Mouse (Mus musculus): ENCODE measurements around the gene Kmt2b. TPM values are rescaled to one million over a fixed set of nuclear protein-coding genes. Genes with fewer than 3 reads are reported as not detected.

Kmt2b gene
- total and polyA plus RNA-seq, 3 experiments: 15.6 to 25.6 (median 15.9) TPM

DNA sequence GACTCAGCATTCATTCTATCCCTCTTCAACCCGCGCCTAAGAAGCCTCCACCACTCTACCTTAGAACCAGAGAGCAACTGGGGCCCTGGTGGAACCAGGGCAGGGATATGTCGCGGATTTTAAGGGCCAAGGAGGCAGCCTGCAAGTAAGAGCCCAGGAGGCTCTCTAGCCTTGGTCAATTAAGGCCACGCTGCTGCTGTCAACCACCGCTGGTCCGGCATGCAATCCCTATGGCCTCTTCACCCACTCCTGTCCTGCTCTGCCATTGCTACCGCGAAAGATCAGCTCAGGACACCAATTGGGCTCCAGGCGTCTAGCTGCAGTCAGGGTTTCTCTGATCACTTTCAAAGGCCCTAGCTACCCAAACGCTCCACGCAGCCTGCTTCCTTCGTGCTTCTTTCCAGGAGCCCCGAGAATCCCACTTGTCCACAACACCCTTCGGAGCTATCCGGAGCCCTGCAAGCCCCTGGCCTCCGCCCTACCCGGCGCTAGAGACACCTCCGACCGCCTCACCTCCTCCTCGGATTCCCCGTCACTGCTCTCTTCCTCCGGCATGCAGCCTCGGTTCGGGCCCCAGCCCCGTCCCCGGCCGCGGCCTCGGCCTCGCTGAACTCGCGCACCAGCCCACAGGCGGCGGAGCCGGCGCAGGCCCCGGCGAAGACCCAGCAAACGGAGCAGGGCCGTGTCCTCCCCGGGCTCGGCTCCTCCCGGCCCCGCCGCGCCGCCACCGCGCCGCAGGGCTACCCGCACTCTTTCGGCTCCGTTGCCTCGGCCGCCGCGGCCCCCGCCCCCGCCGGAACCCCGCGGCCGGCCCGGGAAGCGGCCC is 471 bp downstream of the Kmt2b start:
- intact Hi-C loops (cut with DNase I): loop anchor here (1.0 to 2.0 kb wide), 2 partner anchors 25 to 63 kb away; partner anchors contain the start of genes Gm49396, Psenen, Rbm42 and U2af1l4
- H3K9ac ChIP-seq (ENCODE audit: low read depth, low read length): peak overlapping the region; percentile 90
- DNase-seq: no peak
- H3K27ac ChIP-seq: peak overlapping the region; percentile 87
- H3K27me3 ChIP-seq (ENCODE audit: control insufficient read depth, insufficient read depth, low read length): no peaks in the 10 kb centered on the region
- under 1% methylated on average over 43 of the region's 67 CpGs for WGBS
- H3K4me3 ChIP-seq: peak overlapping the region; percentile 83
- H3K36me3 ChIP-seq (ENCODE audit: control insufficient read depth, insufficient read depth, low read length): no peaks in the 10 kb centered on the region
- TF ChIP-seq POLR2A (IDR thresholded peaks at IDR 0.05; ENCODE audit: insufficient read depth, low read depth, low read length) (no peak), CTCF (IDR thresholded peaks at IDR 0.05) (no peak), EP300 (IDR thresholded peaks at IDR 0.05; ENCODE audit: insufficient read depth, low read depth, low read length) (no peak)
- H3K79me2 ChIP-seq (replicated peaks; ENCODE audit: control insufficient read depth, insufficient read depth, low read length): peaks cover 1% of the 10 kb centered on the region
- no peaks in the 10 kb centered on the region for H3K4me1 ChIP-seq (ENCODE audit: control insufficient read depth, insufficient read depth, low read length)

DNA sequence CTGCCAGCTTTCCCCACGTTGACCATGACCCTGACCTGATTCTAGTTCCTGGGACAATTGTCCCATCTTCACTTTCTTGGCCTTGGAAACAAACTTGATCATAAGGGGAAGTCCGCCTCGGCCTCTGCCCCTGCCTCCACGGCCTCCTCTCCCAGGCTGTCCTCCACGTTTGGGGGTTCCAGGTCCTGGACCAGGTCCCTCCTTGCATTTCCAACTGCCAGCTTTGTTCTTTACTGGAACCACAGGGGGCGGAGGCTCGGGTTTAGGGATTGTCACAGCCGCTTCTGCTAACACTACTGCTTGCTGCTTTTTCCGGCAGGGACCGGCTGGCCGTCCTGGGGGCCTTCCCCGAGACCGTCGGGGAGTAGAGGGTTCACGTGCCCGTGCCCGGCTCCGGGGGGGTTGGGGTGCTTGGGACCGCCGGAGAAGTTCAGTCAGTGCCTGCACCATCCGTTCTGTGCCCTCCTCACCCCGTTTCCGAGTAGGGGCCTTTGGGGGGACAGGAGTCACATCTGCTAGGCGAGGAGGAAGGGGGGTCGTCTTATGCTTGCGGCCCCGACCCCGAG is 2.0 kb downstream of the Kmt2b start:
- Histone ChIP-seq H3K4me1 (ENCODE audit: control insufficient read depth, insufficient read depth, low read length) (no peaks in the 10 kb centered on the region), H3K79me2 (replicated peaks; ENCODE audit: control insufficient read depth, insufficient read depth, low read length) (peaks cover 1% of the 10 kb centered on the region), H3K4me3 (no peak overlapping the region), H3K36me3 (ENCODE audit: control insufficient read depth, insufficient read depth, low read length) (no peaks in the 10 kb centered on the region), H3K27me3 (ENCODE audit: control insufficient read depth, insufficient read depth, low read length) (no peaks in the 10 kb centered on the region), H3K9ac (ENCODE audit: low read depth, low read length) (no peak overlapping the region), H3K27ac (no peak overlapping the region)
- DNase-seq: no peak
- WGBS: 85% methylated on average over 28 of the region's 28 CpGs
- TF ChIP-seq POLR2A (IDR thresholded peaks at IDR 0.05; ENCODE audit: insufficient read depth, low read depth, low read length): no peak
- no peak for TF ChIP-seq CTCF (IDR thresholded peaks at IDR 0.05)
- no peak for TF ChIP-seq EP300 (IDR thresholded peaks at IDR 0.05; ENCODE audit: insufficient read depth, low read depth, low read length)
- intact Hi-C loops (cut with DNase I): no loop called here

DNA sequence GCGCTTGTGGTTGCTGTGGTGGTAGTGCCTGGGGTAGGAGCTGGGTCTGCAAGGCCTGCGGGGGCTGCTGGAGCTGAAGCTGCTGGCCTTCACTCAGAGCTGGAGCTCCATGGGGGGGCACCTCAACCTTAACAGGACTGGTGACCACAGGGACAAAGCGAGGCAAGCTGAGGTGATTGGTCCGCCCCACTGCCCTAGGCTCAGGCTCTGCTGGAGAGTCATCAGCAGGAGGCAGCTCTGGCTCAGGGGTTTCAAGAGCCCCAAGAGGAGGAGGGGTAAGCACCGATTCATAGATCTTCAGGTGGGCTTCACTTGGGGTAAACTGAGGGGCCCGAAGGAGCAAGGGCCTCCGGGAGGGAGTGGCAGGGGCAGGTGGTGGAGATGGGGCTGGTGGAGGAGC is 3.4 kb downstream of the Kmt2b start:
- Histone ChIP-seq H3K79me2 (replicated peaks; ENCODE audit: control insufficient read depth, insufficient read depth, low read length) (peaks cover 1% of the 10 kb centered on the region), H3K27ac (no peak overlapping the region), H3K4me3 (no peak overlapping the region), H3K36me3 (ENCODE audit: control insufficient read depth, insufficient read depth, low read length) (no peaks in the 10 kb centered on the region), H3K4me1 (ENCODE audit: control insufficient read depth, insufficient read depth, low read length) (no peaks in the 10 kb centered on the region), H3K9ac (ENCODE audit: low read depth, low read length) (no peak overlapping the region), H3K27me3 (ENCODE audit: control insufficient read depth, insufficient read depth, low read length) (no peaks in the 10 kb centered on the region)
- 96% methylated on average over 7 of the region's 7 CpGs for WGBS
- intact Hi-C loops (cut with DNase I): no loop called here
- no peak for DNase-seq
- TF ChIP-seq POLR2A (IDR thresholded peaks at IDR 0.05; ENCODE audit: insufficient read depth, low read depth, low read length) (no peak), CTCF (IDR thresholded peaks at IDR 0.05) (no peak), EP300 (IDR thresholded peaks at IDR 0.05; ENCODE audit: insufficient read depth, low read depth, low read length) (no peak)

DNA sequence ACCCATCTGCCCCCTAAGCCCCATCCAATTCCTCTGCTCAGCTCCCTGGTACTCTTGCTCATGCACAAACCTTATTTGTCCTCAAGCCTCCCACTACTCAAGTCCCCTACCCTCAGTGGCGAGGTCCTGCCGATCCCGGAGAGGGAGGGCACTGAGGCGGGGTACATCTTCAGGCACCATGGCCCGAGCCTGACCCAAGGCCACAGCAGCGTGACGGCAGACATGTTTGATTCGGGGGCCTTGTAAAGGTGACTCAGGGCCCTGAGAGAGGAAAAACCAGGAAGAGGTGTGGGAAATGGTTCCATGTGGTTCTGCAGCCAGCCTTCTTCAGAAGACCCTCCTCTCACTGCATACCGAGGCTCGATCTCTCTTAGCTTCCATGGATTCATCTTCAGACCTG is 4.2 kb downstream of the Kmt2b start:
- no peak for TF ChIP-seq POLR2A (IDR thresholded peaks at IDR 0.05; ENCODE audit: insufficient read depth, low read depth, low read length)
- TF ChIP-seq EP300 (IDR thresholded peaks at IDR 0.05; ENCODE audit: insufficient read depth, low read depth, low read length): no peak
- TF ChIP-seq CTCF (IDR thresholded peaks at IDR 0.05): no peak
- peaks cover 1% of the 10 kb centered on the region for H3K79me2 ChIP-seq (replicated peaks; ENCODE audit: control insufficient read depth, insufficient read depth, low read length)
- H3K36me3 ChIP-seq (ENCODE audit: control insufficient read depth, insufficient read depth, low read length): no peaks in the 10 kb centered on the region
- no peaks in the 10 kb centered on the region for H3K27me3 ChIP-seq (ENCODE audit: control insufficient read depth, insufficient read depth, low read length)
- H3K4me1 ChIP-seq (ENCODE audit: control insufficient read depth, insufficient read depth, low read length): no peaks in the 10 kb centered on the region
- H3K27ac ChIP-seq: no peak overlapping the region
- no peak overlapping the region for H3K9ac ChIP-seq (ENCODE audit: low read depth, low read length)
- 91% methylated on average over 10 of the region's 10 CpGs for WGBS
- H3K4me3 ChIP-seq: no peak overlapping the region
- intact Hi-C loops (cut with DNase I): no loop called here
- no peak for DNase-seq

DNA sequence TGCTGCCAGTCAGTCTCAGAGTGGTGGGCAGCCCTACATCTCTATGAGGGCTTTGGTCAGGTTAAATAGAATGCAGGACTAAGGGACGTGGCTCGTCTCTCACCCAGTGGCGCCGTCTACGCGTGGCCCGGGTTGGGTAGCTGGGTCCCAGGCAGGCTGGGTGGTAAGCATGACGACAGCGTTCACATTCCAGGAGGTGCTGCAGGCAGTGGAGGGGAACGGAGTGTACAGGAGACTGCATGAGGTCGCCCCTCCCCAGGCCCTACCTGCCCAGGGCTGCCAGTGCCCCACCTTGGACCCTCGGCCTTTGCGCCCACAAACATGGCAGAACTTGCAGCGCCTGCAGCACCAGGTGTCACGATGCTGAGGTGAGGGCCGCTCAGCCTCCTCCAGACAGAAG is 7.0 kb downstream of the Kmt2b start:
- Histone ChIP-seq H3K79me2 (replicated peaks; ENCODE audit: control insufficient read depth, insufficient read depth, low read length) (no peaks in the 10 kb centered on the region; the same call in 1 of the 2 replicates), H3K4me1 (ENCODE audit: control insufficient read depth, insufficient read depth, low read length) (no peaks in the 10 kb centered on the region), H3K36me3 (ENCODE audit: control insufficient read depth, insufficient read depth, low read length) (no peaks in the 10 kb centered on the region), H3K27me3 (ENCODE audit: control insufficient read depth, insufficient read depth, low read length) (no peaks in the 10 kb centered on the region), H3K27ac (no peak overlapping the region), H3K4me3 (no peak overlapping the region), H3K9ac (ENCODE audit: low read depth, low read length) (no peak overlapping the region)
- WGBS: 94% methylated on average over 16 of the region's 16 CpGs
- DNase-seq: no peak
- TF ChIP-seq CTCF (IDR thresholded peaks at IDR 0.05) (no peak), POLR2A (IDR thresholded peaks at IDR 0.05; ENCODE audit: insufficient read depth, low read depth, low read length) (no peak), EP300 (IDR thresholded peaks at IDR 0.05; ENCODE audit: insufficient read depth, low read depth, low read length) (no peak)
- intact Hi-C loops (cut with DNase I): no loop called here

DNA sequence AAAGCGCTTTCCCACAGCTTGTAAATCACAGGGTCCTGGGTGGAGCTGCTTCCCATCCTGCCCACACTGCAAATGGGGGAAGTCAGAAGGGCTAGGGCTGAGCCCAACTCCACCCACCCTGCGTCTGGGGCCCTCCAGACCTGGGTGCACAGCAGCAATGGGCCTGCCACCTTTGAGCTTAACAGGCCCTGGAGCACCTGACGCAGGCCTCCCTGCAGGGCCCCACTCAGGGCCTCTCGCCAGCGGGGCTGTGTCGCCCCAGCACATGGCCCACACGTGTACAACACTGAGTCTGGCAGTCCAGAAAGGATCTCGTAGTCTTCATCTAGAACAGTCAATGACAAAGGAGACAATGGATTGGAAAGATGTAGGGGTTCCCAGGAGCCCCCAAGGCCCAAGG is 8.6 kb downstream of the Kmt2b start:
- Histone ChIP-seq H3K4me3 (no peak overlapping the region), H3K36me3 (ENCODE audit: control insufficient read depth, insufficient read depth, low read length) (no peaks in the 10 kb centered on the region), H3K9ac (ENCODE audit: low read depth, low read length) (no peak overlapping the region), H3K27ac (no peak overlapping the region), H3K27me3 (ENCODE audit: control insufficient read depth, insufficient read depth, low read length) (no peaks in the 10 kb centered on the region), H3K4me1 (ENCODE audit: control insufficient read depth, insufficient read depth, low read length) (no peaks in the 10 kb centered on the region), H3K79me2 (replicated peaks; ENCODE audit: control insufficient read depth, insufficient read depth, low read length) (no peaks in the 10 kb centered on the region; the same call in 1 of the 2 replicates)
- TF ChIP-seq POLR2A (IDR thresholded peaks at IDR 0.05; ENCODE audit: insufficient read depth, low read depth, low read length): no peak
- intact Hi-C loops (cut with DNase I): no loop called here
- 94% methylated on average over 8 of the region's 8 CpGs for WGBS
- no peak for DNase-seq

Measured in heart, adult 2 months (tissue).